Mouse (Mus musculus): ENCODE data around the gene Cbln4.

GRCm38 (mm10) chr2:172006726-172007125 is 36.5 kb downstream of the Cbln4 start:
- TF ChIP-seq CTCF (IDR thresholded peaks at IDR 0.05; ENCODE audit: low read depth) = no peak
- TF ChIP-seq EP300 (IDR thresholded peaks at IDR 0.05; ENCODE audit: low read depth) = no peak

All from liver, embryonic 14.5 days (tissue).